Mouse (Mus musculus) thymus, postnatal 10 days (tissue): ENCODE data around the gene Atf3.

Experiments
- DNase-seq, 2 experiments: peaks; one replicate each; pipeline ENCODE4 v3.0.0; 2021; ENCODE audit warnings: low spot score in 2 of 2

Gene Atf3

GRCm38 (mm10) chr1:191217939-191218338, at the start of gene Atf3:
Gene Atf3, minus strand, starts transcription at chr1:191218039.
- no peak for DNase-seq

GRCm38 (mm10) chr1:191267162-191267561, 49.3 kb upstream of the Atf3 start:
- DNase-seq, result no peak

- no peak for DNase-seq
Measured at GRCm38 (mm10) chr1:191263471-191263870, 45.6 kb upstream of the Atf3 start.

GRCm38 (mm10) chr1:191261861-191262260, 44.0 kb upstream of the Atf3 start:
- no peak for DNase-seq

- DNase-seq, result no peak
Measured at GRCm38 (mm10) chr1:191259661-191260060, 41.8 kb upstream of the Atf3 start.

GRCm38 (mm10) chr1:191259121-191259520, 41.3 kb upstream of the Atf3 start:
- DNase-seq, result no peak

GRCm38 (mm10) chr1:191258521-191258920, 40.7 kb upstream of the Atf3 start:
- DNase-seq, result no peak

GRCm38 (mm10) chr1:191257981-191258380, 40.1 kb upstream of the Atf3 start:
- no peak for DNase-seq

- no peak for DNase-seq
Measured at GRCm38 (mm10) chr1:191257351-191257771, 39.5 kb upstream of the Atf3 start.

- DNase-seq, result no peak
Measured at GRCm38 (mm10) chr1:191256566-191257350, 38.9 kb upstream of the Atf3 start.

- DNase-seq, result no peak
Measured at GRCm38 (mm10) chr1:191256134-191256533, 38.3 kb upstream of the Atf3 start.

- DNase-seq, result no peak
Measured at GRCm38 (mm10) chr1:191254448-191254847, 36.6 kb upstream of the Atf3 start.

GRCm38 (mm10) chr1:191253636-191254035, 35.8 kb upstream of the Atf3 start:
- DNase-seq, result no peak

- no peak for DNase-seq
Measured at GRCm38 (mm10) chr1:191249975-191250374, 32.1 kb upstream of the Atf3 start.

- no peak for DNase-seq
Measured at GRCm38 (mm10) chr1:191248423-191248822, 30.6 kb upstream of the Atf3 start.

GRCm38 (mm10) chr1:191247561-191247960, 29.7 kb upstream of the Atf3 start:
- DNase-seq, result no peak

GRCm38 (mm10) chr1:191243855-191244254, 26.0 kb upstream of the Atf3 start:
- no peak for DNase-seq

GRCm38 (mm10) chr1:191242065-191242698, 24.3 kb upstream of the Atf3 start:
- DNase-seq, result no peak

GRCm38 (mm10) chr1:191241574-191241973, 23.7 kb upstream of the Atf3 start:
- no peak for DNase-seq

GRCm38 (mm10) chr1:191239602-191240001, 21.8 kb upstream of the Atf3 start:
- no peak for DNase-seq

- DNase-seq, result no peak
Measured at GRCm38 (mm10) chr1:191235788-191236542, 18.1 kb upstream of the Atf3 start.

GRCm38 (mm10) chr1:191234837-191235236, 17.0 kb upstream of the Atf3 start:
- DNase-seq, result no peak
